Mouse (Mus musculus): ENCODE results near the gene Arntl.

Arntl gene

GRCm38 (mm10) chr7:113208388-113208753 is 1.1 kb downstream of the Arntl start:
- no peak for DNase-seq (ENCODE audit: low spot score)

GRCm38 (mm10) chr7:113210441-113210840 is 3.2 kb downstream of the Arntl start:
- no peak for DNase-seq (ENCODE audit: low spot score)

GRCm38 (mm10) chr7:113214245-113215169 is 7.2 kb downstream of the Arntl start:
- no peak for DNase-seq (ENCODE audit: low spot score)

GRCm38 (mm10) chr7:113216152-113216551 is 8.9 kb downstream of the Arntl start:
- peak; percentile 47 for DNase-seq (ENCODE audit: low spot score)

GRCm38 (mm10) chr7:113219416-113219815 is 12.2 kb downstream of the Arntl start:
- no peak for DNase-seq (ENCODE audit: low spot score)

- no peak for DNase-seq (ENCODE audit: low spot score)
These were observed 12.6 kb downstream of the Arntl start for GRCm38 (mm10) chr7:113219864-113220263.

GRCm38 (mm10) chr7:113220691-113221238 is 13.5 kb downstream of the Arntl start:
- no peak for DNase-seq (ENCODE audit: low spot score)

- no peak for DNase-seq (ENCODE audit: low spot score)
These were observed 15.6 kb downstream of the Arntl start for GRCm38 (mm10) chr7:113222821-113223220.

- no peak for DNase-seq (ENCODE audit: low spot score)
These were observed 17.4 kb downstream of the Arntl start for GRCm38 (mm10) chr7:113224620-113225019.

GRCm38 (mm10) chr7:113228498-113228897 is 21.2 kb downstream of the Arntl start:
- no peak for DNase-seq (ENCODE audit: low spot score)

GRCm38 (mm10) chr7:113236135-113236534 is 28.9 kb downstream of the Arntl start:
- no peak for DNase-seq (ENCODE audit: low spot score)

GRCm38 (mm10) chr7:113238365-113238764 is 31.1 kb downstream of the Arntl start:
- no peak for DNase-seq (ENCODE audit: low spot score)

GRCm38 (mm10) chr7:113239448-113240130 is 32.3 kb downstream of the Arntl start:
- peak; percentile 74 for DNase-seq (ENCODE audit: low spot score)

- DNase-seq (ENCODE audit: low spot score), result no peak
These were observed 33.2 kb downstream of the Arntl start for GRCm38 (mm10) chr7:113240438-113240837.

- DNase-seq (ENCODE audit: low spot score), result no peak
These were observed 34.8 kb downstream of the Arntl start for GRCm38 (mm10) chr7:113241901-113242661.

GRCm38 (mm10) chr7:113242688-113243087 is 35.4 kb downstream of the Arntl start:
- peak; percentile 28 for DNase-seq (ENCODE audit: low spot score)

- DNase-seq (ENCODE audit: low spot score), result no peak
These were observed 37.9 kb downstream of the Arntl start for GRCm38 (mm10) chr7:113245144-113245543.

- DNase-seq (ENCODE audit: low spot score), result no peak
These were observed 39.2 kb downstream of the Arntl start for GRCm38 (mm10) chr7:113246512-113246911.

- no peak for DNase-seq (ENCODE audit: low spot score)
These were observed 39.9 kb downstream of the Arntl start for GRCm38 (mm10) chr7:113247167-113247566.

- DNase-seq (ENCODE audit: low spot score), result peak; percentile 57
These were observed 42.0 kb downstream of the Arntl start for GRCm38 (mm10) chr7:113249134-113249825.

- no peak for DNase-seq (ENCODE audit: low spot score)
These were observed 43.2 kb downstream of the Arntl start for GRCm38 (mm10) chr7:113250433-113250991.
